Mouse (Mus musculus): ENCODE measurements around the gene Dexi.

DNA sequence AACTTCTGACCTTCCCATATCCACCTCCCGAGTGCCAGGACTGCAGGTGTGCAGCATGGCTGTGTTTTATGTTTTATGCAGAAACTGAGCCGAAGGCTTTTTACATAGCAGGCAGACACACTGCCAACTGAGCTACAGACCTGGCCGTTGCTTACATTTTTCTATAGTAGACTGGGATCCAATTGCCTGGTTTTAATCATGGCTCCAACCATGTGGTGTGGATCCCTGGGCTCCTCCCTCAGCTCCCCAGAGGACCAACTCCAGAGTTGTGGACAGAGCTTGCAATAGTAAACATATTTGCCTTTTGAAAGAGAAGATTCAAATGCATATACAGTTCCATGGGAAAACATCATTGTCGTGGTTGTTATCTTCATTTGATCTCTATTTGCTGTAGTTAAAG, 8.7 kb upstream of the Dexi start:
- no peak for TF ChIP-seq CTCF (IDR thresholded peaks at IDR 0.05; ENCODE audit: low read depth, low read length)
- TF ChIP-seq GATA2 (IDR thresholded peaks at IDR 0.05; ENCODE audit: borderline replicate concordance, low read depth, low read length): no peak
- no peak for TF ChIP-seq TAL1 (conservative IDR thresholded peaks at IDR 0.05; ENCODE audit: low read depth, low read length)
- no peak for TF ChIP-seq GATA1 (IDR thresholded peaks at IDR 0.05; ENCODE audit: borderline replicate concordance, low read length)
- TF ChIP-seq POLR2AphosphoS5 (IDR thresholded peaks at IDR 0.05; ENCODE audit: insufficient replicate concordance, low read depth, low read length): no peak

All from G1E (cell line).